Mouse (Mus musculus): ENCODE data around the gene Mtor. TPM values are rescaled to one million over a fixed set of nuclear protein-coding genes. Genes with fewer than 3 reads are reported as not detected.

Gene Mtor
- 20.5 TPM for polyA plus RNA-seq (2017; shearing (Covaris generic))

DNA sequence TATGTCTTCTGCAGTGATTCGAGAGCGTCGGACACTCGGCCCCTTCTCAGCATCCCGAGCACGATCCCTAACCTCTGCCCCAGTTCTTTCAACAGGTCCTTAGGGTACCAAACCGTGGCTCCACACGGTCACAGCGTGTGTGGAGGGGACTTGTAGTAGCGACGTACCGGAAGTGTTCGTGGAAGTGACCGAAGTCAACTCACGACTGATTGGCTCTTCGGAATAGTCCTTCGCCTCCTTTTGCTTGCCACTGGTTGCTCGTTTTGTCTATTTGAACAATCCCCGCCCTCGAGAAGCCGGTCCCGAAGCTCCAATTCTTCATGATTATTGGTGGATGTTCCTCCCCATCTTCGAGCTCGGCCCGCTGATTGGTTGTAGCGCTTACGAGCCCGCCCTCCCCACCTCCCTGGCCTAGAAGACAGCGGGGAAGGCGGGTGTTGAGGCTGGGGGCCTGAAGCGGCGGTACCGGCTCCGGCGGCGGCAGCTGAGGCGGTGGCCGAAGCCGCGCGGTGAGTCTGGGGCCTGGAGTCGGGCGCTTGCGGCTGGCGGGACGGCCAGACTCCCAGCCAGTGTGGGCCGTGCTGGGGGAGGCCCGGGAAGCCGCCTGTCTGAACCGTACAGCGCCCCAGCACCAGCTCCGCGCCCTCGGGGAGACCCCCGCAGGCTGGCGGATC lies at the start of gene Mtor:
TSS of gene Mtor (plus strand) at position 433 of the 674 bp plus-strand sequence.

DNA sequence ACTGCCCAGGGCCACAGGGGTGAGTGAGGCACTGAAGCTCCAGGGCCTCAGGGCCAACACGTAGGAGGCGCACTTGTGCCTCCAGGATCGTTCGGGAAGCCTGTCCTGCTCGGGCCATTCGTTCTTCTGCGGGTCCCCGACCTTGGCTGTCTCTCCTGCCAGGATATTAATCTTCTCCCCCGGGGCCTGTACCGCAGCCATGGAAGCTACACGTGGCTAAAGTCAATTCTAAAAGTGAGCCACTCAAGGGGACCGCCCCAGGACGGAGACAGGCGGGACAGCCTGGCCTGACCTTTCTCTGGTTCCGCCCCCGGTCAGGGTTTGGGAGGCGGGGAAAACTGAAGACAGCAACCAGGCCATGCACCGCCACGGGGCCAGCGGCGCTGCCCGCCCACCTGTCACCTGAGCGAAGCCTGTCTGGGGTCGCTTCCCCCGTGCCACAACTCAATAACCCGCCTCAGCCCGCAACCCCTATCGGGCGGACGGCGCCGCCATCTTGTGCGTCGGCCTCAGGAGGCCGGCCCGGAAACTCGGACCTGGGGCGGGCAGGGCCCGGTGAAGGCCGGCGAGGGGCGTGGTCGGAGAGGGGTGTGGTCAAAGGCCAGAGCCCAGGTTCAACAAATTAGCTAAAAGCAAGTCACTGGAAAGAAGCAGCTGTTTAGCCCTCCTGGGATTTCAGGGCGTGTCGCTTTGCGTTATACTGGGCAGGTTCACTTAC lies 4.0 kb upstream of the Mtor start, which contains the start of gene Ubiad1:
TSS of gene Ubiad1 (minus strand) at position 522 of the 718 bp plus-strand sequence.

DNA sequence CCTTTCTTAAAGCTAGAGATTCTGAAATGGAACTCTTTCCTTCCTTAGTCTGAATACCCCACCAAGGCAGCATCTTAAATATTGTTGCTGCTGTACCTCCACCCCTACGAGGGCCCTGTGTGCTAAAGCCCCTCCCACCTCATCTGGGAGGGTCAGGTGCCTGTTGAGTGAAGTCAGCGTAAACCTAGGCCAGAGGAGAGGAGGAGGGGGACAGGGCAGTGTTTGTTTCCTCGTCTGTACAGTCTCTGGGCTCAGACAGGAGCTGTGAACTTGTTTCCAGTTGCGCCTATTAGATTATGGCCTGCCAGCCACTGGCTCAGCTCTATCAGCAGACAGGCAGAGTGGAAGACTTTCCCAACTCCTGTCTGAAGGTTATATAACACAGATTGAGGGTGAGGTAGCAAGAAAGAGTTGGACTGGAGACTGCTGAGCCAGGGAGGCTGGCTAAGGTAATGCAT lies 52.0 kb downstream of the Mtor start, which contains the start of gene Angptl7:
TSS of gene Angptl7 (minus strand) at position 51 of the 458 bp plus-strand sequence.

DNA sequence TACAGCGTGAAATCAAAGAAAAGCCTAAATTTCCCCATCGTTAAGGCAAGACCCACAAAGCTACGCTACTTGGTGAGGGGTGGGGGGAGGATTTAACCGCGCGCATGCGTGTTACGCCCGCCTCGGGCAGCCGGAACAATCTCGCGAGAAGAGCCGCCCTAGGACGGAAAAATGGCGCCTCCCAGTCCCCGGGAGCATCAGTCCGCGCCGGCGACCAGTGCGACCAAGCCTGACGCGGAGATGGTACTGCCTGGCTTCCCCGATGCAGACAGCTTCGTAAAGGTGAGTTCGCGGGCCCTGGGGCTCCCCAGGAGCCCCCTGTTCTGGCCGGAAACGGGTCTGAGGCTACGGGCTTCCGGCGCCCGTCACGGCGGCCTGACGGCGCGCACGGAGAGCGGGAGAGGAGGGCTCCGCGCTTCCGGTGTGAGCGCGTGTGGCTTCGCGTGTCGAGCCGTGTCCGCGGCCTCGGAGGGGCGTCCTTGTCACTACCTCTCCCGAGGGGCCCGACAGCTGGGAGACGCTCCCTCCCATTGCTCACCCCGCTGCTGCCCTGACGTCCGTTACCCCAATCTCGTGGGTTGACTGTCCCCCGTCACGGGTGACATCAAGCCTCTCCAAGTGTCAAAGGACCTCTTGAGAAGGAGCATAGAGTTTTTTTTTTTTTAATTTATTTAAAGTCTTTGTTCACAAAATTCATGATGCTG lies 110.0 kb downstream of the Mtor start, which contains the start of gene Exosc10:
TSS of gene Exosc10 (plus strand) at position 133 of the 704 bp plus-strand sequence.

DNA sequence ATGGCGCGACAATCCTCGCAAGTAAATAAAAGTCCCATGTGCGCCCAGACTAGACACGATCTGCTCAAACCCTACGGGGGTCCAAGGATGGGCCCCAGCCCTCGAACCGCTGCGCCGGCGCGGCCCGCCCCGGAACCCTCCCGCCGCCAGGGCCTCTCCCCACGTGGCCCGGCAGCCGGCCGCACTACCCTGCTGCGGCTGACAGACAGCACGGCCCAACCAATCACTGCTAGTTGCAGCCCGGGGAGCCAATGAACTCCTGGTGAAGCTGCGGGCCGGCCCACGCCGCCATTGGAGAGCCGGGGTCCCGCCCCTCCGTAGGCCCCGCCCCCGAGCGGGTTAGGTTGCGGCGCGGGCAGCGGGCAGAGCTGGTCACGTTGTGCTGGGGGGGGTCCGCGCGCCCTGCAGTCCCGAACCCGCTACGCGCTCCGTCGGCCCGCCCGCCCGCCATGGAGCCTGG lies 142.8 kb downstream of the Mtor start, which contains the start of gene Srm:
TSS of gene Srm (plus strand) at position 333 of the 460 bp plus-strand sequence.

DNA sequence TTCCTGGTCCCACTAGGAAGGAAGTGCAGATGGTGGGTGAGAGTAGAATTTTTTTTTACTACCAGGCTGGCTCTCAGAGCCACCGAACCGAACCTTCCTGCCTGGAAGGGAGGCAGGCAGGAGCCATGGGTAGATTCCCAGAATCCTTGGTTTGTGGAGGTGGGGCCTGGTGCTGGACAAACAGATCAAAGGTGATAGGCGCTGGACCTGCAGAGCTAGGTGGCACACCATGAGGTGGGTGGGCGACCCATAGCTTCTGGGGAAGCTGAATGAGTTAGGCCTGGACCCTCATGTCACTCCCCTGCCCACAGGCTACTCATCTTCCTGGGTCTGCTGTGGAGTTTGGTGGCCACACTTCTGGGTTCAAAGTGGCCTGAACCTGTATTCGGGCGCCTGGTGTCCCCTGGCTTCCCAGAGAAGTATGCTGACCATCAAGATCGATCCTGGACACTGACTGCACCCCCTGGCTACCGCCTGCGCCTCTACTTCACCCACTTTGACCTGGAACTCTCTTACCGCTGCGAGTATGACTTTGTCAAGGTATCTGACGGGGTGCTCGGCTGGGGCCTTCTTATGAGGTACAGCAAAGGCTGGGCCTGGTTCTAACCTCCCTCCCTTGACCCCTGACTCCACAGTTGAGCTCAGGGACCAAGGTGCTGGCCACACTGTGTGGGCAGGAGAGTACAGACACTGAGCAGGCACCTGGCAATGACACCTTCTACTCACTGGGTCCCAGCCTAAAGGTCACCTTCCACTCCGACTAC lies 154.1 kb downstream of the Mtor start, which contains the start of gene Masp2:
TSS of gene Masp2 (plus strand) at position 198 of the 764 bp plus-strand sequence.

Other genes starting within 250 kb of the Mtor start
- gene Disp3, start 160.6 kb upstream of the Mtor start, polyA plus RNA-seq (2017; shearing (Covaris generic)) = not detected
- gene Ubiad1, start 3.8 kb upstream of the Mtor start, polyA plus RNA-seq (2017; shearing (Covaris generic)) = 21.0 TPM
- 0.25 TPM for gene Angptl7, start 51.8 kb downstream of the Mtor start, polyA plus RNA-seq (2017; shearing (Covaris generic))
- gene Exosc10, start 109.8 kb downstream of the Mtor start, polyA plus RNA-seq (2017; shearing (Covaris generic)) = 122 TPM
- gene Srm, start 142.9 kb downstream of the Mtor start, polyA plus RNA-seq (2017; shearing (Covaris generic)) = 10.1 TPM
- not detected for gene Masp2, start 153.9 kb downstream of the Mtor start, polyA plus RNA-seq (2017; shearing (Covaris generic))
- 247 TPM for gene Tardbp, start 178.4 kb downstream of the Mtor start, polyA plus RNA-seq (2017; shearing (Covaris generic))
- gene Gm572, start 194.7 kb downstream of the Mtor start, polyA plus RNA-seq (2017; shearing (Covaris generic)) = not detected